Mouse (Mus musculus) heart, adult 2 months (tissue): ENCODE data around the gene Naa15. TPM values are rescaled to one million over a fixed set of nuclear protein-coding genes. Genes with fewer than 3 reads are reported as not detected.

Source experiments
- DNase-seq, 2 experiments: peaks; one replicate each; pipeline ENCODE4 v3.0.0; 2021
- H3K27ac ChIP-seq: fragments of 200-600 bp; 2 replicates; pipeline ENCODE4 v1.8.1; 2022
- H3K27me3 ChIP-seq: fragments of 200-500 bp; 2 replicates; pipeline ENCODE4 v1.6.1; 2012; ENCODE audit warnings: mild to moderate bottlenecking, low read length, inconsistent platforms, mixed read lengths; ENCODE audit not compliant: control insufficient read depth, insufficient read depth
- H3K36me3 ChIP-seq: fragments of 200-500 bp; 2 replicates; pipeline ENCODE4 v1.6.1; 2012; ENCODE audit warnings: low read length, inconsistent platforms; ENCODE audit not compliant: control insufficient read depth, insufficient read depth
- H3K4me1 ChIP-seq: fragments of 200-500 bp; 2 replicates; pipeline ENCODE4 v1.6.1; 2011; ENCODE audit warnings: low read length; ENCODE audit not compliant: control insufficient read depth, insufficient read depth
- H3K4me3 ChIP-seq: fragments of 200-600 bp; 2 replicates; pipeline ENCODE4 v1.8.1; 2022
- H3K79me2 ChIP-seq: fragments of 200-500 bp; replicated peaks from 2 replicates; pipeline ENCODE4 v1.6.1; 2012; ENCODE audit warnings: mild to moderate bottlenecking, inconsistent platforms, low read length, moderate library complexity, mixed read lengths; ENCODE audit not compliant: control insufficient read depth, insufficient read depth
- H3K9ac ChIP-seq: fragments of 200-500 bp; 2 replicates; pipeline ENCODE4 v1.6.1; 2012; ENCODE audit warnings: low read depth, mild to moderate bottlenecking, control low read depth, inconsistent platforms, low read length, mixed read lengths
- CTCF ChIP-seq: fragments of 200-600 bp; IDR thresholded peaks from 2 replicates; pipeline ENCODE4 v1.8.1; 2022; ENCODE audit warnings: antibody characterized with exemption, mild to moderate bottlenecking, moderate library complexity
- EP300 ChIP-seq: fragments of 200-500 bp; IDR thresholded peaks from 2 replicates; pipeline ENCODE4 v1.6.1; 2011; ENCODE audit warnings: low read depth, low read length, control low read depth; ENCODE audit not compliant: insufficient read depth
- POLR2A ChIP-seq: fragments of 200-500 bp; IDR thresholded peaks from 2 replicates; pipeline ENCODE4 v1.6.1; 2011; ENCODE audit warnings: mild to moderate bottlenecking, low read depth, low read length, control low read depth; ENCODE audit not compliant: insufficient read depth
- WGBS: fragments of 180-500 bp; shearing (Covaris S2); methylation state at CpG from one replicate; pipeline ENCODE4 v1.1.7; 2018; 5-methylcytosine and 5-hydroxymethylcytosine counted together
- intact Hi-C: fragments of 180-260 bp; cut with DNase I; formaldehyde crosslinking; loops from one replicate; pipeline ENCODE4 v1.15.1; 2025
- polyA plus RNA-seq: library from polyadenylated mRNA; depleted of rRNA; stranded (reverse); fragments of >200 nt; gene quantifications from 2 replicates; pipeline ENCODE4 v1.2.3, GENCODE M21; 2012
- total RNA-seq, 2 experiments: library from RNA; stranded (reverse); gene quantifications; 2 replicates each; pipeline ENCODE4 v1.2.3; 2021

The Naa15 gene
- total and polyA plus RNA-seq, 3 experiments = 4.9 to 55.0 (median 45.9) TPM

- Histone ChIP-seq H3K4me3 (peak overlapping the region; percentile 93; the same call in 1 of the 2 replicates), H3K79me2 (peaks cover 5% of the 10 kb centered on the region; the same call in 1 of the 2 replicates), H3K36me3 (no peaks in the 10 kb centered on the region), H3K27ac (no peak overlapping the region), H3K4me1 (no peaks in the 10 kb centered on the region; the same call in 1 of the 2 replicates), H3K9ac (no peak overlapping the region), H3K27me3 (no peaks in the 10 kb centered on the region)
- DNase-seq = no peak
- intact Hi-C loops = loop anchor here (10.0 kb wide), 1 partner anchor 759 kb away; no protein-coding TSS in a partner anchor
- 63% methylated on average over 4 of the region's 4 CpGs for WGBS
- TF ChIP-seq CTCF = no peak
- no peak for TF ChIP-seq POLR2A
- no peak for TF ChIP-seq EP300
Observed at GRCm38 (mm10) chr3:51485347-51485746, 70.4 kb downstream of the Naa15 start.

- H3K4me1 ChIP-seq = no peaks in the 10 kb centered on the region; the same call in 1 of the 2 replicates
- no peak for TF ChIP-seq EP300
- no peak for DNase-seq
- H3K27ac ChIP-seq = no peak overlapping the region
- no peak overlapping the region for H3K9ac ChIP-seq
- H3K79me2 ChIP-seq = peaks cover 5% of the 10 kb centered on the region; the same call in 1 of the 2 replicates
- intact Hi-C loops = loop anchor here (10.0 kb wide), 1 partner anchor 758 kb away; no protein-coding TSS in a partner anchor
- no peak overlapping the region for H3K4me3 ChIP-seq
- 82% methylated on average over 4 of the region's 4 CpGs for WGBS
- no peaks in the 10 kb centered on the region for H3K36me3 ChIP-seq
- no peaks in the 10 kb centered on the region for H3K27me3 ChIP-seq
Observed at GRCm38 (mm10) chr3:51486491-51487195, 71.7 kb downstream of the Naa15 start.

GRCm38 (mm10) chr3:51490088-51490753 is 75.3 kb downstream of the Naa15 start:
- Histone ChIP-seq H3K36me3 (peaks cover 4% of the 10 kb centered on the region), H3K27ac (no peak overlapping the region), H3K4me3 (no peak overlapping the region), H3K79me2 (peaks cover 4% of the 10 kb centered on the region; the same call in 1 of the 2 replicates), H3K4me1 (no peaks in the 10 kb centered on the region; the same call in none of the 2 replicates), H3K9ac (no peak overlapping the region), H3K27me3 (no peaks in the 10 kb centered on the region)
- no peak for DNase-seq
- intact Hi-C loops = no loop called here
- 84% methylated on average over 7 of the region's 7 CpGs for WGBS
- TF ChIP-seq EP300 (no peak), CTCF (no peak), POLR2A (no peak)

- WGBS = 60% methylated on average over 13 of the region's 13 CpGs
- Histone ChIP-seq H3K4me1 (no peaks in the 10 kb centered on the region; the same call in none of the 2 replicates), H3K79me2 (peaks cover 2% of the 10 kb centered on the region; the same call in 1 of the 2 replicates)
Observed at GRCm38 (mm10) chr3:51493272-51493838, 78.4 kb downstream of the Naa15 start.

GRCm38 (mm10) chr3:51494466-51494865 is 79.5 kb downstream of the Naa15 start:
- H3K79me2 ChIP-seq = no peaks in the 10 kb centered on the region; the same call in 1 of the 2 replicates
- intact Hi-C loops = no loop called here
- 59% methylated on average over 2 of the region's 2 CpGs for WGBS

More at GRCm38 (mm10) chr3:51493272-51493838, 78.4 kb downstream of the Naa15 start:
- H3K4me3 ChIP-seq = no peak overlapping the region
- TF ChIP-seq CTCF (no peak), POLR2A (no peak), EP300 (no peak)
- no peak overlapping the region for H3K9ac ChIP-seq
- peaks cover 4% of the 10 kb centered on the region for H3K36me3 ChIP-seq
- peak in 1 of 2 experiments; percentile 32 for DNase-seq
- intact Hi-C loops = no loop called here
- H3K27me3 ChIP-seq = no peaks in the 10 kb centered on the region
- peak overlapping the region; percentile 58 for H3K27ac ChIP-seq

More at GRCm38 (mm10) chr3:51494466-51494865, 79.5 kb downstream of the Naa15 start:
- TF ChIP-seq CTCF (no peak), EP300 (no peak), POLR2A (no peak)
- Histone ChIP-seq H3K27me3 (no peaks in the 10 kb centered on the region), H3K27ac (no peak overlapping the region), H3K4me3 (no peak overlapping the region), H3K9ac (no peak overlapping the region), H3K36me3 (peaks cover 4% of the 10 kb centered on the region), H3K4me1 (no peaks in the 10 kb centered on the region; the same call in none of the 2 replicates)
- no peak for DNase-seq
